Mouse (Mus musculus) ES-E14 (cell line): ENCODE data around the gene Amacr. TPM values are rescaled to one million over a fixed set of nuclear protein-coding genes. Genes with fewer than 3 reads are reported as not detected.

Experiments used
- DNase-seq: peaks from one replicate; pipeline ENCODE4 v3.0.0-alpha.2; 2013; ENCODE audit warnings: low read depth, low spot score
- H3K27ac ChIP-seq: 2 replicates; pipeline ENCODE4 v1.5.1; 2012; ENCODE audit warnings: low read depth, mild to moderate bottlenecking, low read length, moderate library complexity, mixed read lengths; ENCODE audit not compliant: poor library complexity, insufficient read depth, severe bottlenecking
- H3K36me3 ChIP-seq: 2 replicates; pipeline ENCODE4 v1.6.1; 2012; ENCODE audit warnings: mild to moderate bottlenecking, low read length, moderate library complexity, mixed read lengths; ENCODE audit not compliant: control insufficient read depth, poor library complexity, insufficient read depth, severe bottlenecking
- H3K4me1 ChIP-seq, 2 experiments: fragments of 150-350 bp in 1 of 2; sonication (generic) in 1 of 2; 2 replicates each; pipeline ENCODE4 v1.6.1; 2012; ENCODE audit warnings: low read length in 2 of 2, mild to moderate bottlenecking in 1 of 2, mixed read lengths in 1 of 2; ENCODE audit not compliant: control insufficient read depth in 2 of 2, insufficient read depth in 2 of 2, poor library complexity in 1 of 2
- H3K4me3 ChIP-seq, 2 experiments: fragments of 150-350 bp in 1 of 2; sonication (generic) in 1 of 2; 2 replicates each; pipeline ENCODE4 v1.5.1; 2012; ENCODE audit warnings: low read length in 2 of 2, low read depth in 1 of 2, mild to moderate bottlenecking in 1 of 2, mixed read lengths in 1 of 2; ENCODE audit not compliant: insufficient read depth in 1 of 2, poor library complexity in 1 of 2, severe bottlenecking in 1 of 2
- H3K9ac ChIP-seq: 2 replicates; pipeline ENCODE4 v1.6.1; 2012; ENCODE audit warnings: low read depth, mild to moderate bottlenecking, low read length, mixed read lengths; ENCODE audit not compliant: poor library complexity, insufficient read depth, severe bottlenecking
- H3K9me3 ChIP-seq: fragments of 150-350 bp; sonication (generic); 2 replicates; pipeline ENCODE4 v1.6.1; 2012; ENCODE audit warnings: low read depth, mild to moderate bottlenecking, low read length; ENCODE audit not compliant: control insufficient read depth, insufficient read depth
- CHD2 ChIP-seq: IDR thresholded peaks from 2 replicates; pipeline ENCODE4 v1.6.1; 2014; ENCODE audit warnings: mild to moderate bottlenecking, low read depth, low read length, inconsistent platforms
- HCFC1 ChIP-seq: IDR thresholded peaks from 2 replicates; pipeline ENCODE4 v1.6.1; 2012; ENCODE audit warnings: low read length, inconsistent platforms, borderline replicate concordance; ENCODE audit not compliant: insufficient read depth
- MAFK ChIP-seq: IDR thresholded peaks from 2 replicates; pipeline ENCODE4 v1.6.1; 2014; ENCODE audit warnings: mild to moderate bottlenecking, low read depth, low read length, inconsistent platforms; ENCODE audit not compliant: insufficient read depth
- ZC3H11A ChIP-seq: IDR thresholded peaks from 2 replicates; pipeline ENCODE4 v1.6.1; 2012; ENCODE audit warnings: low read depth, mild to moderate bottlenecking, inconsistent platforms, low read length, borderline replicate concordance
- ZNF384 ChIP-seq: IDR thresholded peaks from 2 replicates; pipeline ENCODE4 v1.6.1; 2012; ENCODE audit warnings: low read depth, low read length, inconsistent platforms
- in situ Hi-C, 2 experiments: fragments of 600-800 bp; cut with MboI; formaldehyde crosslinking; loops; one replicate each; pipeline ENCODE4 v1.15.1; 2025; ENCODE audit warnings: low sequenced_read_pairs in 2 of 2, inconsistent platforms in 1 of 2; ENCODE audit not compliant: unreplicated experiment in 2 of 2
- total RNA-seq: library from RNA; depleted of rRNA; stranded (reverse); fragments of 300-350 nt; gene quantifications from 2 replicates; pipeline ENCODE4 v1.2.3, GENCODE M21; 2012

The Amacr gene
- total RNA-seq, 1 experiment, result 9.7 TPM

GRCm38 (mm10) chr15:10947852-10948251 lies 33.7 kb upstream of the Amacr start:
- Histone ChIP-seq H3K27ac (no peak overlapping the region), H3K9ac (no peak overlapping the region), H3K36me3 (no peaks in the 10 kb centered on the region), H3K4me3 (no peak overlapping the region), H3K4me1 (0 out of 4 replicates have a peak, but pooled peaks cover 0 to 1% of the 10 kb centered on the region in 2 experiments), H3K9me3 (no peaks in the 10 kb centered on the region)
- TF ChIP-seq ZNF384 (no peak), HCFC1 (no peak), CHD2 (no peak), ZC3H11A (no peak), MAFK (no peak)
- no peak for DNase-seq
- in situ Hi-C loops, result no loop called here

GRCm38 (mm10) chr15:10951951-10952759 lies 29.4 kb upstream of the Amacr start, which contains the start of gene C1qtnf3:
Gene C1qtnf3, plus strand, starts transcription at chr15:10952332.
- DNase-seq, result no peak
- in situ Hi-C loops, result no loop called here

GRCm38 (mm10) chr15:10952760-10953305 lies 28.7 kb upstream of the Amacr start:
- H3K4me3 ChIP-seq, result no peak overlapping the region
- H3K9ac ChIP-seq, result no peak overlapping the region
- no peaks in the 10 kb centered on the region for H3K9me3 ChIP-seq
- no peaks in the 10 kb centered on the region for H3K36me3 ChIP-seq
- no peak for DNase-seq
- TF ChIP-seq MAFK (no peak), HCFC1 (no peak), ZC3H11A (no peak), ZNF384 (no peak), CHD2 (no peak)
- no peak overlapping the region for H3K27ac ChIP-seq
- in situ Hi-C loops, result no loop called here
- 0 out of 4 replicates have a peak, but pooled peaks cover 0 to 1% of the 10 kb centered on the region in 2 experiments for H3K4me1 ChIP-seq

More at GRCm38 (mm10) chr15:10951951-10952759, 29.4 kb upstream of the Amacr start, which contains the start of gene C1qtnf3:
- H3K4me3 ChIP-seq, result peak within 1 kb of the TSS; percentile 4 to 26; a peak in 3 of 4 replicates
- TF ChIP-seq HCFC1, result no peak
- TF ChIP-seq MAFK, result no peak
- no peak for TF ChIP-seq ZC3H11A
- no peak for TF ChIP-seq ZNF384
- TF ChIP-seq CHD2, result no peak
- no peak within 1 kb of the TSS for H3K27ac ChIP-seq
- 0 out of 4 replicates have a peak, but pooled peaks cover 0 to 1% of the 10 kb centered on the region in 2 experiments for H3K4me1 ChIP-seq
- no peak within 1 kb of the TSS for H3K9ac ChIP-seq
- H3K36me3 ChIP-seq, result no peaks in the 10 kb centered on the region
- H3K9me3 ChIP-seq, result no peaks in the 10 kb centered on the region

GRCm38 (mm10) chr15:10953465-10953864 lies 28.1 kb upstream of the Amacr start:
- TF ChIP-seq ZNF384, result no peak
- no peak for TF ChIP-seq ZC3H11A
- TF ChIP-seq MAFK, result no peak
- no peak for TF ChIP-seq HCFC1
- no peak for TF ChIP-seq CHD2
- H3K27ac ChIP-seq, result no peak overlapping the region
- H3K9me3 ChIP-seq, result no peaks in the 10 kb centered on the region
- 0 out of 4 replicates have a peak, but pooled peaks cover 0 to 1% of the 10 kb centered on the region in 2 experiments for H3K4me1 ChIP-seq
- H3K4me3 ChIP-seq, result no peak overlapping the region
- no peak overlapping the region for H3K9ac ChIP-seq
- no peaks in the 10 kb centered on the region for H3K36me3 ChIP-seq
- no peak for DNase-seq
- in situ Hi-C loops, result no loop called here
